Mouse (Mus musculus) ES-Bruce4 (cell line): ENCODE measurements around the gene Fen1.

Source experiments
- CTCF ChIP-seq: IDR thresholded peaks from one replicate; pipeline ENCODE4 v1.8.1; 2011; ENCODE audit warnings: low read depth, low read length
- POLR2A ChIP-seq: IDR thresholded peaks from one replicate; pipeline ENCODE4 v1.8.1; 2011; ENCODE audit warnings: low read length; ENCODE audit not compliant: insufficient read depth

GRCm38 (mm10) chr19:10222656-10223055 lies 18.7 kb upstream of the Fen1 start:
- TF ChIP-seq CTCF (no peak), POLR2A (no peak)
